11 mouse cellular contexts compared by ENCODE assay signal in the genomic region with DNA sequence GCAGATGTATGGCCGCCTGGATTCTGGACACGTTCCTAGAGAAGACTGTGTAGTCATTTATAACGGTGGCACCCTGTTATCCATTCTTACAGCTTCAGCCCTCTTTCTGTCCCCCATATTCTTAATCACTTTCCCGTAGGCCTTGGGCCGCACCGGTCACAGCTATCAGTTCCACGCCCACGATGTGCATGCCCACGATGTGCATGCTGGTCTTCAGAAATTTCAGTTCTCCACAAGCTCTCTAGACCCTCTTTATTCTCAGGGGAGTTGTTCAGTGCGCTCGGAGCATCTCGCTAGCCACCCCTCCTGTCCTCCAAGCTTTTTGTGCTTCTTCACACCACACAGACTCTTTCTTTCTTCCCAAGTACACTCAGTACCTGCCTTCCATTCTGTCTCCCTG.
DNase-seq lines count a peak whose midpoint lies in the region; ATAC-seq lines count a peak whose summit lies in the region.
"Had no signal": no experiment of that assay in that cellular context is flagged by ENCODE, and none has a peak within 500 bp of the region (broad histone marks: within the 10 kb centered on the region; RNA-seq: fewer than 3 reads in every experiment).

No protein-coding gene starts in this region.

- H3K36me3 ChIP-seq in heart, embryonic 12.5 days: no peaks in the 10 kb centered on the region
- H3K36me3 ChIP-seq in lung, embryonic 15.5 days: no peaks in the 10 kb centered on the region
- no peaks in the 10 kb centered on the region for H3K36me3 ChIP-seq in hindbrain, embryonic 12.5 days
- H3K36me3 ChIP-seq in neural tube, embryonic 15.5 days: no peaks in the 10 kb centered on the region

- H3K9ac ChIP-seq in heart, embryonic 12.5 days: no peak overlapping the region
- no peak overlapping the region for H3K9ac ChIP-seq in lung, embryonic 15.5 days
- H3K9ac ChIP-seq in hindbrain, embryonic 12.5 days: no peak overlapping the region
- no peak overlapping the region for H3K9ac ChIP-seq in neural tube, embryonic 15.5 days (replicated peaks)

- H3K27me3 ChIP-seq in heart, embryonic 12.5 days (replicated peaks): no peaks in the 10 kb centered on the region
- H3K27me3 ChIP-seq in lung, embryonic 15.5 days: peaks cover 17% of the 10 kb centered on the region; the same call in 1 of the 2 replicates
- no peaks in the 10 kb centered on the region for H3K27me3 ChIP-seq in hindbrain, embryonic 12.5 days
- no peaks in the 10 kb centered on the region for H3K27me3 ChIP-seq in neural tube, embryonic 15.5 days (replicated peaks)

- no peak overlapping the region for H3K27ac ChIP-seq in heart, embryonic 12.5 days (ENCODE audit: poor library complexity, severe bottlenecking)
- no peak overlapping the region for H3K27ac ChIP-seq in lung, embryonic 15.5 days
- peak overlapping the region; percentile 35; the same call in 1 of the 2 replicates for H3K27ac ChIP-seq in hindbrain, embryonic 12.5 days
- peak overlapping the region; percentile 34; the same call in 1 of the 2 replicates for H3K27ac ChIP-seq in neural tube, embryonic 15.5 days (replicated peaks)

- peaks cover 35% of the 10 kb centered on the region for H3K4me1 ChIP-seq in heart, embryonic 12.5 days (replicated peaks)
- peaks cover 19% of the 10 kb centered on the region for H3K4me1 ChIP-seq in lung, embryonic 15.5 days
- peaks cover 54% of the 10 kb centered on the region for H3K4me1 ChIP-seq in hindbrain, embryonic 12.5 days
- peaks cover 48% of the 10 kb centered on the region for H3K4me1 ChIP-seq in neural tube, embryonic 15.5 days

- intact Hi-C loops in heart, postnatal 14 days (cut with DNase I): loop anchor here (5.0 kb wide), 1 partner anchor 69 kb away; the partner anchor contains the start of gene Ebf1

- DNase-seq in heart, postnatal 14 days: no peak
- DNase-seq in lung, postnatal 14 days: no peak
- DNase-seq in adipocyte (ENCODE audit: low spot score): no peak
- DNase-seq in urinary bladder, postnatal 14 days (ENCODE audit: low spot score): no peak
- DNase-seq: cerebellum, adult 8-10 months; gastrocnemius, postnatal 25 days had no signal

- whole genome bisulfite sequencing in heart, embryonic 12.5 days: 67% methylated on average over 12 of the region's 12 CpGs
- WGBS in lung, embryonic 15.5 days: 69% methylated on average over 12 of the region's 12 CpGs
- 80% methylated on average over 12 of the region's 12 CpGs for WGBS in hindbrain, embryonic 12.5 days
- 57% methylated on average over 12 of the region's 12 CpGs for WGBS in neural tube, embryonic 15.5 days

- H3K4me3 ChIP-seq in heart, embryonic 12.5 days: no peak overlapping the region
- H3K4me3 ChIP-seq in lung, embryonic 15.5 days: no peak overlapping the region
- H3K4me3 ChIP-seq in hindbrain, embryonic 12.5 days: no peak overlapping the region
- H3K4me3 ChIP-seq in neural tube, embryonic 15.5 days (replicated peaks): no peak overlapping the region
- H3K4me3 ChIP-seq: erythroblast, embryonic 14.5 days had no signal

- H3K4me2 ChIP-seq in heart, embryonic 12.5 days: peak overlapping the region; percentile 53
- peak overlapping the region; percentile 38; the same call in 1 of the 2 replicates for H3K4me2 ChIP-seq in lung, embryonic 15.5 days
- H3K4me2 ChIP-seq in hindbrain, embryonic 12.5 days (replicated peaks): peak overlapping the region; percentile 0; the same call in 1 of the 2 replicates
- peak overlapping the region; percentile 44 for H3K4me2 ChIP-seq in neural tube, embryonic 15.5 days

- H3K9me3 ChIP-seq in heart, embryonic 12.5 days (replicated peaks): no peaks in the 10 kb centered on the region
- no peaks in the 10 kb centered on the region for H3K9me3 ChIP-seq in lung, embryonic 15.5 days
- no peaks in the 10 kb centered on the region for H3K9me3 ChIP-seq in hindbrain, embryonic 12.5 days (replicated peaks)
- no peaks in the 10 kb centered on the region for H3K9me3 ChIP-seq in neural tube, embryonic 15.5 days (replicated peaks)

- no peak for ATAC-seq in heart, embryonic 12.5 days (ENCODE audit: insufficient number of reproducible peaks, low FRiP score)
- no peak for ATAC-seq in lung, embryonic 15.5 days (ENCODE audit: borderline replicate concordance, extremely low read depth, low FRiP score, low TSS enrichment)
- ATAC-seq in hindbrain, embryonic 12.5 days (ENCODE audit: low FRiP score): no peak
- no peak for ATAC-seq in neural tube, embryonic 15.5 days (ENCODE audit: low FRiP score)

Comparison
In these comparisons a context has a peak if more than half of its experiments do, and no peak if none do; other contexts are left out.
1. H3K27ac ChIP-seq: peak in hindbrain, embryonic 12.5 days (single experiment) and neural tube, embryonic 15.5 days (single experiment); none in heart, embryonic 12.5 days (single experiment) and lung, embryonic 15.5 days (single experiment).
2. H3K4me2 ChIP-seq: peak in every context shown above with its lines; median percentile 53 in heart, embryonic 12.5 days; 44 in neural tube, embryonic 15.5 days; 38 in lung, embryonic 15.5 days; 0 in hindbrain, embryonic 12.5 days.